ENCODE assay signal across 8 mouse cellular contexts in the genomic region with DNA sequence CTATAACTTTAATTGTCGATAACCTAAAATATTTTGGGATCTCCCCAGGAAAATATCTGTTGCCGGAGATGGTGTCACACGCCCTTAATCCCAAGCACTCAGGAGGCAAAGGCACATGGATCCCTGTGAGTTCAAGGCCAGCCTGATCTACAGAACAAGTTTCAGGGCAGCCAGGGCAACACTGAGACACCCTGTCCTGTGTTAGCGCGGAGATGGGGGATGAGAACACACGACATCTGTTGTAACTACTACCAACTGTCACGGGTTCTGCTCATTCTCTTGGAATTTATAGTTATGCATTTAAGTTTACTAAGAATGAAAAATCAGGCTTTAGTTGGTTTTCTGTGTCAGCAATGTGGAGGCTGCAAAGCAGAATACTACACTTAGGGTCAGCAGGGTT. TPM values are rescaled to one million over a fixed set of nuclear protein-coding genes. Genes with fewer than 3 reads are reported as not detected.
DNase-seq lines count a peak whose midpoint lies in the region; ATAC-seq and TF ChIP-seq lines count a peak whose summit lies in the region.

No protein-coding gene starts in this region.

- no peak for TF ChIP-seq POLR2A in kidney, adult 2 months (IDR thresholded peaks at IDR 0.05; ENCODE audit: low read depth, low read length)
- TF ChIP-seq POLR2A in cortical plate, adult 2 months (IDR thresholded peaks at IDR 0.05; ENCODE audit: extremely low read depth, insufficient read depth, low read length) = no peak

- peaks cover 8% of the 10 kb centered on the region for H3K4me1 ChIP-seq in kidney, adult 2 months (ENCODE audit: control insufficient read depth, insufficient read depth, low read length)
- H3K4me1 ChIP-seq in cortical plate, adult 2 months (ENCODE audit: control insufficient read depth, insufficient read depth, low read length) = peaks cover 15% of the 10 kb centered on the region
- H3K4me1 ChIP-seq in hindbrain, embryonic 15.5 days (replicated peaks) = peaks cover 32% of the 10 kb centered on the region
- H3K4me1 ChIP-seq in midbrain, postnatal 0 days (ENCODE audit: insufficient read depth, low read length) = peaks cover 11% of the 10 kb centered on the region; the same call in 1 of the 2 replicates

- no peak overlapping the region for H3K27ac ChIP-seq in kidney, adult 2 months (ENCODE audit: insufficient read depth, low read depth, low read length)
- no peak overlapping the region for H3K27ac ChIP-seq in cortical plate, adult 2 months (ENCODE audit: insufficient read depth, low read length)
- H3K27ac ChIP-seq in hindbrain, embryonic 15.5 days (replicated peaks) = peak overlapping the region; percentile 89
- H3K27ac ChIP-seq in midbrain, postnatal 0 days (ENCODE audit: low read depth, low read length) = peak overlapping the region; percentile 90

- WGBS in kidney, adult 2 months = 45% methylated on average over 7 of the region's 7 CpGs
- WGBS in hindbrain, embryonic 15.5 days = 37% methylated on average over 7 of the region's 7 CpGs
- 32% methylated on average over 7 of the region's 7 CpGs for WGBS in midbrain, postnatal 0 days

- H3K4me3 ChIP-seq in kidney, adult 2 months (ENCODE audit: insufficient read depth, low read depth, low read length) = peak overlapping the region; percentile 80
- peak overlapping the region; percentile 82; the same call in 1 of the 2 replicates for H3K4me3 ChIP-seq in cortical plate, adult 2 months (ENCODE audit: insufficient read depth, low read length)
- H3K4me3 ChIP-seq in hindbrain, embryonic 15.5 days = peak overlapping the region; percentile 92
- H3K4me3 ChIP-seq in midbrain, postnatal 0 days (ENCODE audit: low read depth, low read length) = peak overlapping the region; percentile 95

- no peaks in the 10 kb centered on the region for H3K27me3 ChIP-seq in kidney, adult 2 months (replicated peaks; ENCODE audit: control insufficient read depth, insufficient read depth, low read length)
- H3K27me3 ChIP-seq in hindbrain, embryonic 15.5 days = no peaks in the 10 kb centered on the region
- no peaks in the 10 kb centered on the region for H3K27me3 ChIP-seq in midbrain, postnatal 0 days (ENCODE audit: insufficient read depth, low read length)

- ATAC-seq in hindbrain, embryonic 15.5 days (ENCODE audit: low FRiP score, low read depth) = peak; percentile 16; the same call in 1 of the 2 replicates
- ATAC-seq in midbrain, postnatal 0 days (ENCODE audit: low FRiP score) = peak; percentile 4; the same call in 1 of the 2 replicates

- no peaks in the 10 kb centered on the region for H3K9me3 ChIP-seq in hindbrain, embryonic 15.5 days
- H3K9me3 ChIP-seq in midbrain, postnatal 0 days (ENCODE audit: low read length) = no peaks in the 10 kb centered on the region

- H3K36me3 ChIP-seq in kidney, adult 2 months (ENCODE audit: control insufficient read depth, insufficient read depth, low read length) = no peaks in the 10 kb centered on the region
- H3K36me3 ChIP-seq in hindbrain, embryonic 15.5 days = no peaks in the 10 kb centered on the region
- H3K36me3 ChIP-seq in midbrain, postnatal 0 days (ENCODE audit: insufficient read depth, low read length) = 0 out of 2 replicates have a peak, but pooled peaks cover 1% of the 10 kb centered on the region

- no peak for TF ChIP-seq CTCF in kidney, adult 2 months (conservative IDR thresholded peaks at IDR 0.05; ENCODE audit: insufficient read depth, insufficient read length, low read depth, low read length)
- TF ChIP-seq CTCF in cortical plate, adult 2 months (IDR thresholded peaks at IDR 0.05; ENCODE audit: extremely low read depth, insufficient read depth, low read length) = no peak
- TF ChIP-seq CTCF in midbrain, postnatal 0 days (IDR thresholded peaks at IDR 0.05) = no peak

- peak overlapping the region; percentile 98 for H3K9ac ChIP-seq in hindbrain, embryonic 15.5 days
- peak overlapping the region; percentile 91 for H3K9ac ChIP-seq in midbrain, postnatal 0 days (replicated peaks; ENCODE audit: low read length, poor library complexity, severe bottlenecking)

- H3K4me2 ChIP-seq in hindbrain, embryonic 15.5 days = peak overlapping the region; percentile 87
- H3K4me2 ChIP-seq in midbrain, postnatal 0 days (ENCODE audit: low read depth, low read length, poor library complexity, severe bottlenecking) = peak overlapping the region; percentile 90

- peak; percentile 4 for DNase-seq in kidney, adult 2 months
- DNase-seq in kidney, adult 8-10 months = no peak
- DNase-seq in midbrain, postnatal 0 days (ENCODE audit: low spot score) = no peak
- no peak for DNase-seq in MN1 (ENCODE audit: low spot score)
- DNase-seq in left cerebral cortex, adult 9 months (ENCODE audit: low spot score in 2 of 2) = no peak
- no peak for DNase-seq in gastrocnemius, postnatal 10 days

RNA-seq across cellular contexts. Expression of a gene that starts 0.5 kb away (rescaled TPM):
- 20.2 and 24.6 TPM in 2 replicates for polyA plus RNA-seq in kidney, adult 2 months (2012; rRNA removed)
- polyA plus RNA-seq in cortical plate, adult 2 months (2012; rRNA removed) = 55.9 and 62.9 TPM in 2 replicates
- polyA plus RNA-seq in hindbrain, embryonic 15.5 days (2015; fragmentation: Nextera tagmentation; extraction: Ambion mirVana) = 92.7 and 93.5 TPM in 2 replicates
- 65.9 and 66.3 TPM in 2 replicates for total RNA-seq in midbrain, postnatal 0 days (2014; rRNA removed)
- 43.0 and 43.2 TPM in 2 replicates for polyA plus RNA-seq in midbrain, postnatal 0 days (2015; fragmentation: Nextera tagmentation; extraction: Ambion mirVana)
- total RNA-seq in gastrocnemius, postnatal 10 days (2021) = 10 to 100 TPM; 58.0 to 63.8 TPM

Comparison
In these comparisons a context has a peak if more than half of its experiments do, and no peak if none do; other contexts are left out.
1. H3K27ac ChIP-seq: peak in hindbrain, embryonic 15.5 days (single experiment) and midbrain, postnatal 0 days (single experiment); none in kidney, adult 2 months (single experiment) and cortical plate, adult 2 months (single experiment).
2. Peak in every context shown above with its lines, with median percentiles within 50 percentile points of each other: H3K4me3 ChIP-seq.